Mouse (Mus musculus) adrenal gland, postnatal 25 days (tissue): ENCODE results near the gene AW551984. TPM values are rescaled to one million over a fixed set of nuclear protein-coding genes. Genes with fewer than 3 reads are reported as not detected.

Experiments
- total RNA-seq: library from RNA; stranded (reverse); gene quantifications from 2 replicates; pipeline ENCODE4 v1.2.3, GENCODE M21; 2021

AW551984 gene
- total RNA-seq, 1 experiment from 2014 or later: 11.7 TPM

Other genes starting within 250 kb of the AW551984 start
- not detected in 2 replicates for gene Olfr951, start 217.0 kb downstream of the AW551984 start, total RNA-seq
- gene Olfr952, start 177.3 kb downstream of the AW551984 start, total RNA-seq: not detected in 2 replicates
- gene Olfr954, start 147.7 kb downstream of the AW551984 start, total RNA-seq: not detected in 2 replicates
- not detected in 2 replicates for gene Olfr955, start 132.5 kb downstream of the AW551984 start, total RNA-seq
- gene Olfr44, start 110.4 kb downstream of the AW551984 start, total RNA-seq: not detected in 2 replicates
- gene Olfr957, start 88.6 kb downstream of the AW551984 start, total RNA-seq: not detected in 2 replicates
- gene Olfr958, start 50.3 kb downstream of the AW551984 start, total RNA-seq: not detected in 2 replicates
- gene Olfr959, start 28.8 kb downstream of the AW551984 start, total RNA-seq: not detected in 2 replicates
- not detected in 2 replicates for gene Olfr148, start 6.3 kb upstream of the AW551984 start, total RNA-seq
- gene Olfr960, start 17.0 kb upstream of the AW551984 start, total RNA-seq: not detected in 2 replicates
- gene Olfr961, start 40.7 kb upstream of the AW551984 start, total RNA-seq: not detected in 2 replicates
- gene Olfr963, start 62.8 kb upstream of the AW551984 start, total RNA-seq: not detected in 2 replicates
- not detected in 2 replicates for gene Olfr149, start 102.7 kb upstream of the AW551984 start, total RNA-seq
- not detected in 2 replicates for gene Olfr965, start 107.0 kb upstream of the AW551984 start, total RNA-seq
- gene Olfr150, start 126.6 kb upstream of the AW551984 start, total RNA-seq: not detected in 2 replicates
- not detected in 2 replicates for gene Olfr967, start 141.8 kb upstream of the AW551984 start, total RNA-seq
- gene Olfr968, start 178.8 kb upstream of the AW551984 start, total RNA-seq: not detected in 2 replicates
- gene Olfr969, start 186.5 kb upstream of the AW551984 start, total RNA-seq: not detected in 2 replicates
- not detected in 2 replicates for gene Olfr970, start 204.5 kb upstream of the AW551984 start, total RNA-seq
- gene Olfr971, start 232.5 kb upstream of the AW551984 start, total RNA-seq: not detected in 2 replicates